Mouse (Mus musculus) limb, embryonic 10.5 days (tissue): ENCODE results near the gene Pced1b. TPM values are rescaled to one million over a fixed set of nuclear protein-coding genes. Genes with fewer than 3 reads are reported as not detected.
A peak's percentile ranks its signal among the peaks of the same experiment; 100 is the strongest.
"Not testable (repeated sequence)": the region's sequence is repeated elsewhere in the genome, so short reads cannot be mapped to it uniquely, and the experiment has no call there.

ENCODE experiments used
- DNase-seq: peaks from one replicate; pipeline ENCODE4 v3.0.0-alpha.2; 2017; ENCODE audit warnings: low spot score
- H3K27ac ChIP-seq: fragments of 300-500 bp; sonication (generic); 2 replicates; pipeline ENCODE4 v1.5.1; 2016; ENCODE audit warnings: mild to moderate bottlenecking
- H3K27me3 ChIP-seq: fragments of 300-500 bp; sonication (generic); 2 replicates; pipeline ENCODE4 v1.6.1; 2016; ENCODE audit warnings: low read depth, mild to moderate bottlenecking; ENCODE audit not compliant: poor library complexity, severe bottlenecking
- H3K36me3 ChIP-seq: fragments of 300-500 bp; sonication (generic); 2 replicates; pipeline ENCODE4 v1.6.1; 2016; ENCODE audit warnings: mild to moderate bottlenecking, moderate library complexity
- H3K4me1 ChIP-seq: fragments of 300-500 bp; sonication (generic); 2 replicates; pipeline ENCODE4 v1.6.1; 2016
- H3K4me3 ChIP-seq: fragments of 300-500 bp; sonication (generic); 2 replicates; pipeline ENCODE4 v1.5.1; 2016; ENCODE audit warnings: mild to moderate bottlenecking, moderate library complexity
- H3K9me3 ChIP-seq: fragments of 300-500 bp; sonication (generic); replicated peaks from 2 replicates; pipeline ENCODE4 v1.6.1; 2016; ENCODE audit warnings: mild to moderate bottlenecking
- WGBS: fragments of 180-500 bp; shearing (Covaris S2); methylation state at CpG from one replicate; pipeline ENCODE4 v1.1.7; 2016; 5-methylcytosine and 5-hydroxymethylcytosine counted together
- polyA plus RNA-seq: library from polyadenylated mRNA; unstranded; fragments of >200 nt; fragmentation: Nextera tagmentation; extraction: Ambion mirVana; gene quantifications from 2 replicates; pipeline ENCODE4 v1.2.1, GENCODE M21; 2016

Pced1b gene
- polyA plus RNA-seq, 1 experiment from 2014 or later, result 3.6 TPM

GRCm38 (mm10) chr15:97357016-97357415 is 110.1 kb downstream of the Pced1b start:
- H3K9me3 ChIP-seq, result no peaks in the 10 kb centered on the region
- no peak overlapping the region for H3K4me3 ChIP-seq
- no peak overlapping the region for H3K27ac ChIP-seq
- no peaks in the 10 kb centered on the region for H3K27me3 ChIP-seq
- H3K36me3 ChIP-seq, result no peaks in the 10 kb centered on the region
- no peaks in the 10 kb centered on the region; the same call in 1 of the 2 replicates for H3K4me1 ChIP-seq
- DNase-seq, result no peak
- 97% methylated on average over 1 of the region's 1 CpGs for WGBS

- Histone ChIP-seq H3K4me3 (no peak overlapping the region), H3K27me3 (no peaks in the 10 kb centered on the region), H3K27ac (no peak overlapping the region), H3K36me3 (no peaks in the 10 kb centered on the region), H3K9me3 (no peaks in the 10 kb centered on the region), H3K4me1 (no peaks in the 10 kb centered on the region; the same call in 1 of the 2 replicates)
- 84% methylated on average over 23 of the region's 23 CpGs for WGBS
- no peak for DNase-seq
Observed at GRCm38 (mm10) chr15:97360842-97361770, 114.2 kb downstream of the Pced1b start.

- no peak for DNase-seq
- Histone ChIP-seq H3K4me1 (no peaks in the 10 kb centered on the region; the same call in 1 of the 2 replicates), H3K36me3 (no peaks in the 10 kb centered on the region), H3K27ac (no peak overlapping the region), H3K9me3 (no peaks in the 10 kb centered on the region), H3K27me3 (no peaks in the 10 kb centered on the region), H3K4me3 (no peak overlapping the region)
- 76% methylated on average over 8 of the region's 8 CpGs for WGBS
Observed at GRCm38 (mm10) chr15:97361771-97362171, 114.9 kb downstream of the Pced1b start.

DNA sequence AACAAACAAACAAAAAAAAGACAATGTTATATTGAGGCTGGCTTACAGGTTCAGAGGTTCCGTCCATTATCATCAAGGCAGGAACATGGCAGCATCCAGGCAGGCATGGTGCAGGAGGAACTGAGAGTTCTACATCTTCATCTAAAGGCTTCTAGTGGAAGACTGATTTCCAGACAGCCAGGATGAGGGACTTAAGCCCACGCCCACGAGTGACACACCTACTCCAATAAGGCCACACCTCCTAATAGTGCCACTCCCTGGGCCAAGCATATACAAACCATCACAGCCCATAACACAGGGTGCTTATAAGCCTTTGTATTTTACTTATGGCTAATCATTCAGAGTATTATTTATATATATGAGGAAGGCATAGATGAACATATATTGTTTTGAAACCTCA is 117.4 kb downstream of the Pced1b start:
- 92% methylated on average over 3 of the region's 3 CpGs for WGBS
- not testable (repeated sequence) for H3K9me3 ChIP-seq, DNase-seq, H3K27me3 ChIP-seq, H3K4me1 ChIP-seq, H3K4me3 ChIP-seq, H3K27ac ChIP-seq, H3K36me3 ChIP-seq

GRCm38 (mm10) chr15:97364968-97365367 is 118.1 kb downstream of the Pced1b start:
- 96% methylated on average over 8 of the region's 8 CpGs for WGBS

GRCm38 (mm10) chr15:97368035-97368608 is 121.2 kb downstream of the Pced1b start:
- H3K4me3 ChIP-seq, result no peak overlapping the region
- peaks cover 10% of the 10 kb centered on the region for H3K4me1 ChIP-seq
- no peaks in the 10 kb centered on the region for H3K9me3 ChIP-seq
- H3K27ac ChIP-seq, result no peak overlapping the region
- DNase-seq, result no peak
- H3K27me3 ChIP-seq, result no peaks in the 10 kb centered on the region
- H3K36me3 ChIP-seq, result no peaks in the 10 kb centered on the region
- WGBS, result 83% methylated on average over 9 of the region's 9 CpGs

More at GRCm38 (mm10) chr15:97364968-97365367, 118.1 kb downstream of the Pced1b start:
- Histone ChIP-seq H3K36me3 (no peaks in the 10 kb centered on the region), H3K27ac (no peak overlapping the region), H3K4me1 (no peaks in the 10 kb centered on the region; the same call in 1 of the 2 replicates), H3K9me3 (no peaks in the 10 kb centered on the region), H3K27me3 (no peaks in the 10 kb centered on the region), H3K4me3 (no peak overlapping the region)
- no peak for DNase-seq

DNA sequence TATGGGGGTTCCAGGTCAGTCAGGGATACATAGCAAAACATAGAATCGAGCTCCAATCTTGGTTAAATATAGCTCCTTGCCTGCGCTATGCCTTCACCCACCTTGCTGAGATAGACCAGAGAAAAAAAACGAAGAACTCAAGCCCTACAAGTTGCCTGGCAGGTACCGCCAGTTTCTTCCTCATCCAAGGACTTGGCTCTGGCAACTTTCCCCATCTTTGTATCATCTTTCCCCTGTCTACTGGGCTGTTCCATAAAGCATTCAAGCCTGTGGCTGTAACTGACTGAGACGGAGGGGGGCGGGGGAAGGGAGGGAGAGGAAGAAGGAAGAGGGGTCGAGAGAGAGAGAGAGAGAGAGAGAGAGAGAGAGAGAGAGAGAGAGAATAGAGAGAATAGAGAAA is 121.7 kb downstream of the Pced1b start:
- Histone ChIP-seq H3K27me3 (no peaks in the 10 kb centered on the region), H3K36me3 (no peaks in the 10 kb centered on the region), H3K4me3 (no peak overlapping the region), H3K9me3 (no peaks in the 10 kb centered on the region), H3K4me1 (peaks cover 16% of the 10 kb centered on the region), H3K27ac (no peak overlapping the region)
- DNase-seq, result no peak
- WGBS, result 91% methylated on average over 7 of the region's 7 CpGs

GRCm38 (mm10) chr15:97369144-97369543 is 122.2 kb downstream of the Pced1b start:
- H3K27me3 ChIP-seq, result no peaks in the 10 kb centered on the region
- H3K4me1 ChIP-seq, result peaks cover 19% of the 10 kb centered on the region
- H3K27ac ChIP-seq, result no peak overlapping the region
- H3K36me3 ChIP-seq, result no peaks in the 10 kb centered on the region
- WGBS, result 89% methylated on average over 10 of the region's 10 CpGs
- no peaks in the 10 kb centered on the region for H3K9me3 ChIP-seq
- DNase-seq, result no peak
- no peak overlapping the region for H3K4me3 ChIP-seq

GRCm38 (mm10) chr15:97370880-97371279 is 124.0 kb downstream of the Pced1b start:
- DNase-seq, result no peak
- Histone ChIP-seq H3K27me3 (no peaks in the 10 kb centered on the region), H3K9me3 (no peaks in the 10 kb centered on the region), H3K36me3 (no peaks in the 10 kb centered on the region), H3K27ac (no peak overlapping the region), H3K4me1 (peaks cover 19% of the 10 kb centered on the region), H3K4me3 (no peak overlapping the region)
- 94% methylated on average over 7 of the region's 7 CpGs for WGBS

DNA sequence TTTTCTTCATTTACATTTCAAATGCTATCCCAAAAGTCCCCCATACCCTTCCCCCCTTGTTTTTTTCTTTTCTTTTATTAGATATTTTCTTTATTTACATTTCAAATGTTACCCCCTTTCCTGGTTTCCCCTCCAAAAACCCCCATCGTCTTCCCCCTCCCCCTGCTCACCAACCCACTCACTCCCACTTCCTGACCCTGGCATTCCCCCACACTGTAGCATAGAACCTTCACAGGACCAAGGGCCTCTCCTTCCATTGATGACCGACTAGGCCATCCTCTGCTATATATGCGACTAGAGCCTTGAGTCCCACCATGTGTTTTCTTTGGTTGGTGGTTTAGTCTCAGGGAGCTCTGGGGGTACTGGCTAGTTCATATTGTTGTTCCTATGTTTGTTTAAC is 125.1 kb downstream of the Pced1b start:
- not testable (repeated sequence) for H3K9me3 ChIP-seq, DNase-seq, H3K4me3 ChIP-seq, H3K27ac ChIP-seq, H3K36me3 ChIP-seq
- 65% methylated on average over 3 of the region's 3 CpGs for WGBS
- H3K27me3 ChIP-seq, result peaks cover 11% of the 10 kb centered on the region
- peaks cover 29% of the 10 kb centered on the region for H3K4me1 ChIP-seq

- H3K36me3 ChIP-seq, result no peaks in the 10 kb centered on the region
- no peak overlapping the region for H3K4me3 ChIP-seq
- H3K27ac ChIP-seq, result peak overlapping the region; percentile 36; the same call in 1 of the 2 replicates
- DNase-seq, result no peak
- WGBS, result 46% methylated on average over 6 of the region's 6 CpGs
- peaks cover 33% of the 10 kb centered on the region for H3K4me1 ChIP-seq
- no peaks in the 10 kb centered on the region for H3K9me3 ChIP-seq
- peaks cover 18% of the 10 kb centered on the region for H3K27me3 ChIP-seq
Observed at GRCm38 (mm10) chr15:97372611-97373131, 125.8 kb downstream of the Pced1b start.

DNA sequence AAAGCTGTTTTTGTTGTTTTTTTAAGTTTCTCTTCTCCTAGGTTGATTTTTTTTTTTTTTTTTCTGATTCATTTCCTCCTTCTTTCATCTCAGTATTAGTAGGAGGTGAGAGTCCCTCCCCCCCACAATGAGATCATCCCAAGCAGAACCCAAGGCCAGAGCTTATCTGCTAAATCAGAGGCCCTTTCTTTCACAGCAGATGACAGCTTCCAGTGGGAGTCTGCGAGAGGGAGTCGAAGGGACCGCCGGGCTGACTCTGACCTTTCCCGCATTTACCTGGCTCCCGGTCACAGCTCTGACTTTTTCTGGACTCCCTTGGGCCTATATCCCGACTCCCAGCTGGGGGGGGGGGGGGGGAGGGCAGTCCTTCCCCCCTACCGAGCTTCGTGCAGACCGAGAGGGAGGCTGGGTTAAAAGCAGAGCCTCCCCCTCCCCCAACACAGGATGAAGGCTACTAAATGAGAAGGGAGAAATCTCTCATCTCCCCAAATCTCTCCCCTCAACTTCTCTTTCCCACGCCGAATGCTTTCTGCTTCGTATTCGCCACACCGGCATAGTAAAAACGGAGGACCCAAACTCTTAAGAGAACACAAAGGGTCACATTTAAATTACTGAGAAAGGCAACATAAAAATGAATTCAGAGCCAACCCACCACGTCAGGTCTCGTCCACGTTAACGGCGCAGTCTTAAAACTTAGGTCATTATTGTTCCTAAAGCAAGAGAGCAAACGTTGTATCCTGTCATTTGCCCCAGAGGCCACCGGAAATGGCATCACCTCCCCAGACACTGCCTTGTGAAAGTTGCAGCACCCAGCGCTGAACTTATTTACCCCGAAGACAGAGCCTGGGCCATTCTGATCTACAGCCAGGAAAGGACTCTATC is 126.5 kb downstream of the Pced1b start:
- peaks cover 33% of the 10 kb centered on the region for H3K4me1 ChIP-seq
- H3K4me3 ChIP-seq, result peak overlapping the region; percentile 39
- H3K27ac ChIP-seq, result peak overlapping the region; percentile 74
- DNase-seq, result no peak
- H3K27me3 ChIP-seq, result peaks cover 23% of the 10 kb centered on the region
- no peaks in the 10 kb centered on the region for H3K36me3 ChIP-seq
- no peaks in the 10 kb centered on the region for H3K9me3 ChIP-seq
- WGBS, result 8% methylated on average over 25 of the region's 25 CpGs
